Mouse (Mus musculus): ENCODE measurements at regions not wholly inside any gene's neighbourhood (a gene's known extent, or its start where the extent isn't known, plus 50 kb on each side); places are given as distances from the start of the nearest gene placed in this dataset.

DNA sequence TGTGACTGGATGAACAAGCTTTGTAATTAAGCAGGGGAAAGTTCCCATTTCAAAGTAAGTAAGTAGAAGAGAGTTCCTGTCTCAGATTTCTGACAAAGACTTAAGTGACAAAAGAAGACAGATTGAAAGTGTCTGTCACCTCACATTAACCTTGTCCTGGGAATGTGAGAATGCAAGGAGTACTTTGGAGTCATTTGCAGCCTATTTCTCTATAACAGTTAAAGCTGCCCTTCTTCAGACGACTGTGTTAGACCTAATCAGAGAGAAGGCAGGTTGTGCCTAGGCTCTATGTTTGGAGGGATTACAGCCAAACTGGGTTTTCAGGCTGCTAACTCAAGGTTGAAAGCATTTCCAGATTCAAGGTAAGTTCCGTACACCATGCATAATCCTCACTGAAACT lies 446.5 kb downstream of the Pdgfc start:
- Histone ChIP-seq H3K4me2 (no peak overlapping the region), H3K36me3 (no peaks in the 10 kb centered on the region), H3K9ac (no peak overlapping the region), H3K4me1 (no peaks in the 10 kb centered on the region), H3K9me3 (no peaks in the 10 kb centered on the region), H3K27me3 (no peaks in the 10 kb centered on the region), H3K4me3 (no peak overlapping the region), H3K27ac (no peak overlapping the region)
- no peak for ATAC-seq (ENCODE audit: borderline replicate concordance, extremely low read depth, low FRiP score, low TSS enrichment)
- WGBS = 58% methylated on average over 2 of the region's 2 CpGs

DNA sequence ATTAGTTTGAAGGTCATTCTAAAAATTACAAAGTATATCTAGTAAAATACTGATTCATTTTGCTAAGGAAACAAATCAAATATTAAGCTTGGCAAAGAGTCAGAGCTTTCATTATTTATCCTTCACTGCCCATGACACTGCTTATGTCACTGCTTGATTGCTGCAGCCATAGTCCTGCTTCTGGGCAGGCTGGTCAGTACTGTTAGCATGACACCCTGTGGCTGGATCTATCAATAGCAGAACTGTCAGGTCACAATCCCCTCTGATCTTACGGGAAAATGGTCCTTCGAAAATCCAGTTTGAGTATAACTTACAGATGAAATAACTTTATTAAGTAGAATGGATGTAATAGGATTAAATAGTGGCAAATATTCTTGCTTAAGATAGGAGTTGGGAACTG lies 447.1 kb downstream of the Pdgfc start:
- Histone ChIP-seq H3K27me3 (no peaks in the 10 kb centered on the region), H3K9ac (no peak overlapping the region), H3K9me3 (no peaks in the 10 kb centered on the region), H3K4me3 (no peak overlapping the region), H3K36me3 (no peaks in the 10 kb centered on the region), H3K4me1 (no peaks in the 10 kb centered on the region), H3K27ac (no peak overlapping the region), H3K4me2 (no peak overlapping the region)
- no peak for ATAC-seq (ENCODE audit: borderline replicate concordance, extremely low read depth, low FRiP score, low TSS enrichment)
- 41% methylated on average over 2 of the region's 2 CpGs for WGBS

DNA sequence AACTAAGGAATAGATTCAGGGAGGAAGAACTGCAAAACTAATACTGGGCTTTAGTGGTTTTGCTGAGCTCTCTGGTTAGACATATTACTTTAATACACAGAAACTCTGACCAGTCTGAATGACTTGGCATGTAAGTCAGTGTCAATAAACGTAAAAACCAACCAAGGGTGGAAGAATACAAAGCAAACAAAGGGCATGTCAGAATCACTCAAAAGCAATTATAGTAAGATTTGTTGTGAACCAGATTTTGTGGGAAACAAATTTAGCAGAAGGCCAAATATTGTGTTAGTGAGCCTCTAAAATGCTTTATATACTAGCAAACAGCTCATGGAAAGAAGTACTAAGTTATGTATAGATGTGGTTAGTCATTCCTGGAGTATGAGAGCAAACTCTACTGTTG lies 427.1 kb upstream of the Ctso start:
- H3K27ac ChIP-seq = no peak overlapping the region
- no peaks in the 10 kb centered on the region for H3K36me3 ChIP-seq
- no peaks in the 10 kb centered on the region for H3K4me1 ChIP-seq
- ATAC-seq (ENCODE audit: borderline replicate concordance, extremely low read depth, low FRiP score, low TSS enrichment) = no peak
- H3K27me3 ChIP-seq = no peaks in the 10 kb centered on the region
- no peak overlapping the region for H3K9ac ChIP-seq
- no peak overlapping the region for H3K4me3 ChIP-seq
- H3K9me3 ChIP-seq = no peaks in the 10 kb centered on the region
- 78% methylated on average over 1 of the region's 1 CpGs for WGBS
- no peak overlapping the region for H3K4me2 ChIP-seq

DNA sequence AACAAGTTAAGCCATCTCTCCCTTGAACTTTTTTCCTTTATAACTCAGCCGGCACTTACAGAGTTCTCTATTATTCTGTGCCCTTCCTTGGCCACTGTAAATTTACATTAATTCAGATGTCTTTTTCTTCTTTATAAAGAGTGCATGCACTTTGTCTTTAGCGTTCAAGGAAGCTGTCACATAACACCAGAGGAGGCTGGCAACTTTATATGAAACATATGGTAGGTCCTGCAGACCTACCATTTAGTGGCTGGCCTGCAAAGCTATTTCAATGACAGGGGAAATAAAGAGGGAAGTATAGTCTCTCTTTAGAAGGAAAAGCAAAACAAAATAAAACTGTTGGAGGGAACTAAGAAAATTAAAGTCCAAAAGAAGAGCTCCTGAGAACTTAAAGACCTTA lies 423.8 kb upstream of the Ctso start:
- Histone ChIP-seq H3K9me3 (no peaks in the 10 kb centered on the region), H3K27me3 (no peaks in the 10 kb centered on the region), H3K9ac (no peak overlapping the region), H3K27ac (no peak overlapping the region), H3K36me3 (no peaks in the 10 kb centered on the region), H3K4me1 (no peaks in the 10 kb centered on the region), H3K4me2 (no peak overlapping the region), H3K4me3 (no peak overlapping the region)
- ATAC-seq (ENCODE audit: borderline replicate concordance, extremely low read depth, low FRiP score, low TSS enrichment) = no peak
- WGBS = 38% methylated on average over 2 of the region's 2 CpGs

DNA sequence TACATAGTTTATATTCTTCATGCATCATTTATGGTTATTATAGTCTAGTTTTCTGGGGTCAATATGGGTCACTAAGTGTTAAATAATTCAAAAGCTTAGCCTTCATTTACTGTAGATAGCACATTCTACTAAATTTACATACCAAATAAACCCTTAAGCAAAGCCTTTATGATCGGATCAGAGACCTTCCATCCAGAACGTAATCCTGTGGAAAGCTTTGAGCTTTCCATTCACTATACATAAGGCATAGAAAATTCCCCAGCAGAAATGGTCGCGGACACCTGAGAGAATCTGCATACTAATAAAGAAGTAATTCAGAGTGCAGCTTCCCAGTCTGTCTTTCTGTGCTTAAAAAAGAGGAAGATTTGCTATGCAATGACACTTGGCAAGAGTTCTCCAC lies 410.6 kb upstream of the Ctso start:
- 78% methylated on average over 4 of the region's 4 CpGs for WGBS
- no peaks in the 10 kb centered on the region for H3K27me3 ChIP-seq
- H3K36me3 ChIP-seq = no peaks in the 10 kb centered on the region
- H3K4me1 ChIP-seq = no peaks in the 10 kb centered on the region
- no peak overlapping the region for H3K4me3 ChIP-seq
- no peak overlapping the region for H3K9ac ChIP-seq
- no peak for ATAC-seq (ENCODE audit: borderline replicate concordance, extremely low read depth, low FRiP score, low TSS enrichment)
- H3K4me2 ChIP-seq = no peak overlapping the region
- H3K9me3 ChIP-seq = no peaks in the 10 kb centered on the region
- H3K27ac ChIP-seq = no peak overlapping the region

DNA sequence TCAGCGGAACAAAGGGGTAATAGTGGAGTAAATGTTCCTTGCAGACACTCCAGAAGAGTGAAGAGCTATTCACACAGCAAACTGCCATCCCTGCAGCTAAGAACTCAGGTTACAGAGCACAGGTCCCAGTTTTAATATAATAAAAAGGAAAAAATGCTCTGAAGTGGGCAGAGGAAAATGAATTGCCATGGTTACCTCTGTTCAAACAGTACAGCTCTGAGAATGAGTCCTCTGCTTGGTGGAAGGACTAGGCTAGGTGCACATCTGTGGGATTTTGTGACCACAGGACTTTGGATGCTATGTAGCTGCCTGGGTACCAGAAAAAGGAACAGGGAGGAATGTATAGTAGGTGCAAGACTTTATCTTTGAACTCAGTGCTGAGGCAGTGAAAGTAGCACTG lies 401.5 kb upstream of the Ctso start:
- Histone ChIP-seq H3K9ac (no peak overlapping the region), H3K9me3 (no peaks in the 10 kb centered on the region), H3K27me3 (no peaks in the 10 kb centered on the region), H3K4me1 (0 out of 2 replicates have a peak, but pooled peaks cover 6% of the 10 kb centered on the region), H3K27ac (peak overlapping the region; percentile 7; the same call in 1 of the 2 replicates), H3K4me3 (no peak overlapping the region), H3K36me3 (no peaks in the 10 kb centered on the region), H3K4me2 (no peak overlapping the region)
- WGBS = 68% methylated on average over 1 of the region's 1 CpGs
- peak; percentile 59; the same call in 1 of the 2 replicates for ATAC-seq (ENCODE audit: borderline replicate concordance, extremely low read depth, low FRiP score, low TSS enrichment)

DNA sequence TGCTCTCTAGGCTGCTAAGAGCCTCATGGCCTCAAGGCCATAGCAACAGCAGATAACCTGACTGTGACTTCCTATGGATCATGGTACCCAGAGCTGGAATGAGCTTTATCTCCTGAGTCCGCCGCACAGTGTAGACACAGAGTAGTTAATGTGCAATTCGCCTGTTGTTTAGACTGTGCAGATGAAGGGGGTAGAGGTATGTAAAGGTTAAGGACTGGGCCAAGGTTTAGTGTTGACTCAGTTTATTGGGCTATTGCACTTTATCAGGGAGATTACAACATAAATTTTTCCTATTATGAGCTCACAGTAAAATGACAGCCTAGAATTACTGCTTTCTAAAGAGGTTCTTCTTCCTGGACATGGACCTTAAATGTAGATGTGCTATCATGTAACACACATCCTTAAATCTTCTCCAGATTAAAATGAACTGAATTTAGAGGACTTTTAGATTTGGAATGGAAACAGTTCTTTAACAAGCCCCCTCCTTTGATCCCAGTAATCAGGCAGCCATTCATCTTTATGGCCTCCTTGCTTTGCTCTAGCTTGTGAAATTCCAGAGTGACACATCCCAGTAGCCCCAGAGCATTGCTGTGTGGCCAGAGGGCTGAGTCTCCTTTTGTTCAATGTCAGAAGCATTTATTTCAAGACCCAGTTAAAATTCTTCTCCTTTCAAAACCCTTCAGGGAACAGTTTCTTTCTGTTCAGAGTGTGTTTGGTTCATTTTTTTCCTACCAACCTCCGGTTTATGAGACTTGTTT lies 396.8 kb upstream of the Ctso start:
- Histone ChIP-seq H3K4me2 (no peak overlapping the region), H3K36me3 (no peaks in the 10 kb centered on the region), H3K27ac (no peak overlapping the region), H3K9me3 (no peaks in the 10 kb centered on the region), H3K9ac (no peak overlapping the region), H3K27me3 (no peaks in the 10 kb centered on the region), H3K4me1 (0 out of 2 replicates have a peak, but pooled peaks cover 6% of the 10 kb centered on the region), H3K4me3 (no peak overlapping the region)
- peak; percentile 39; the same call in 1 of the 2 replicates for ATAC-seq (ENCODE audit: borderline replicate concordance, extremely low read depth, low FRiP score, low TSS enrichment)
- WGBS = 40% methylated on average over 4 of the region's 4 CpGs

DNA sequence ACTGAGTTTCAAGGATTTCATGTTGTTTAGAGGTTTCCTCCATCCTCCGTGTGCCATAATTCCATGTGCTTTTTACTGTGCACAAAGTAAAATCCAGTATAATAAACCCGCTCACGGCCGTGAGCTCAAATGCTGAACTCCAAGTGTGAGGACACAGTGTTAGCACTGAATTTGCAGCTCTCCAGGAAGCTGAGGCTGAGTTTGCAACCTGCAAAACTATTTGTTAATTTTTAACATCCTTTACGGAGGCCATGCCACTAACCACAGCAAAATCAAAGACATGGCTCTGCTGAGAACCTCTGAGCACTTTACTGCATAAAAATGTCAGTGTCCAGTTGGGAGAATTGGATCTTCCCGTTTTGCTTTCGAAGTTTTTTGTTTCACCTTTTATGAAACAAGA lies 377.6 kb upstream of the Ctso start:
- no peak for ATAC-seq (ENCODE audit: borderline replicate concordance, extremely low read depth, low FRiP score, low TSS enrichment)
- Histone ChIP-seq H3K9ac (no peak overlapping the region), H3K9me3 (no peaks in the 10 kb centered on the region), H3K4me3 (no peak overlapping the region), H3K27me3 (no peaks in the 10 kb centered on the region), H3K4me1 (no peaks in the 10 kb centered on the region), H3K27ac (no peak overlapping the region), H3K36me3 (no peaks in the 10 kb centered on the region), H3K4me2 (no peak overlapping the region)
- WGBS = 50% methylated on average over 7 of the region's 7 CpGs

DNA sequence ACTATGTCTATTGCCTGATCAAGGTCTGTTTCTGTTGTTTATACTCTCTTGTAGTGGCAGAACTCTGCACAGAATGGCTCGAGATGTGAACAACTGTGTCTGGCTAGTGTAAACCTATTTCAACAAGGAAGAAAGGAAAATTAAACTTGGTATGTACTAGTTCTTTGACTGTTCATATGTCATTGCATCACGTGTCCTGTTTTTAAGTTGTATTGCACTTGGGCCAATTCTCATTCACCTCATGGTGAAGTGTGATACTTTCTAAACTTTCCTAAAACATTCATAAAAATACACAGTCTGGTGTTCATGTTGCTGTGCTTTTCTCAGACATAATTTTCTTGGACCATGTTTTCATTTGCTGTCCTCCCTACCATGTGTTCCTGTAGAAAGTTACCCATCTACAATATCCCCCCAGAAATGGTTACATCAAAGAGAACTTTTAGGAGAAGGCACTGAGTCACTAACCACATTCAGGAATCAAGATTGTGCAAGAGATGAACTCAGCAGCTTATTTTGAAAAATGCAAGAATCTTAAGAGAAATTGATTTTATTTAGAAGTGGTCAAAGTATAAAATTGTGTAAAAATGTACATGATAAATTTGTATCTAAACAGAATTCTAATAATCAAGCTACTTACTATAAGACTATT lies 369.7 kb upstream of the Ctso start:
- Histone ChIP-seq H3K4me2 (no peak overlapping the region), H3K36me3 (no peaks in the 10 kb centered on the region), H3K4me3 (no peak overlapping the region), H3K27me3 (no peaks in the 10 kb centered on the region), H3K27ac (no peak overlapping the region), H3K9ac (no peak overlapping the region), H3K9me3 (no peaks in the 10 kb centered on the region), H3K4me1 (no peaks in the 10 kb centered on the region)
- no peak for ATAC-seq (ENCODE audit: borderline replicate concordance, extremely low read depth, low FRiP score, low TSS enrichment)
- WGBS = 64% methylated on average over 2 of the region's 2 CpGs

DNA sequence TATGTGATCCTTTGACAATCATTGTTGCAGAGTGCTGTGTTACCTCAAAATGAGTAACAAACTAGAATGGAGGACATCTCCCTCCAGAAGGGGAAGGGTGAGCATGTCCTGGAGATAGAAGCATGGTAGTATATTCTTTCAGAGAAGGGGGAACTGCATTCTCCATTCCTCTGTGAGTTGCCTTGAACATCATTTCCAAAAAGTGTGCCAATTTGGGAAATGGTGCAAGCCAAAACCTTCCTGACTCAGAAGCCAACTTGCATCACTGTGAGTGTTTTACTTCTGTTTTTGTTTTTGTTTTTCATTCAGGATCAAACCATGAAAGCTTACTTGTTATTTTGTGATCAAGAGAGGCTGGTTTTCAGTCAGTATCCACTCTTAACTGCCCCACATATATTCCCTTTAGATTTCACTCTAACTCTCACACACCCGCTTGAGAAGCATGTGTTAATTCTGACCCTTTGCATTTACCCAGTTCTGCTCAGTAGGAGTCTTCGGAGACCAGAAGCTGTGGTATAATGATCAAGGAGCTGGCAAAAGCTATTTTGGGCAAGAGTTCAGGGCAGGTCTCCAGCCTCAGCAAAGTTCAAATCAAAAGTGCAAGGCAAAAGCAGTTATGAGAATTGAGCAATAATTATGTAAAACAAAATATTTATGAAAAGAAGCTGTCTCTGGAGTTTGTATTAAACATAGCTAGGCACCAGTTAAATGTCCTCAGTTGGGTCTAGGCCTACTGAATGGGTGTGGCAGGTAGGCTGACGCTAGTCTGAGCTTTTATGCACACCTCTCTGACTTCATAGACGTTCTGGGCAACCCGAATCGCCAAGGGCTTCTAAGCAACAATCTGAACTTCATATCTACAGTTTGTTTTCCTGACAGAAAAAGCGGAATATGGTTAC lies 368.3 kb upstream of the Ctso start:
- ATAC-seq (ENCODE audit: borderline replicate concordance, extremely low read depth, low FRiP score, low TSS enrichment) = no peak
- Histone ChIP-seq H3K4me1 (no peaks in the 10 kb centered on the region), H3K9ac (no peak overlapping the region), H3K27ac (no peak overlapping the region), H3K9me3 (no peaks in the 10 kb centered on the region), H3K4me3 (no peak overlapping the region), H3K36me3 (no peaks in the 10 kb centered on the region), H3K4me2 (no peak overlapping the region), H3K27me3 (no peaks in the 10 kb centered on the region)
- 66% methylated on average over 7 of the region's 7 CpGs for WGBS

DNA sequence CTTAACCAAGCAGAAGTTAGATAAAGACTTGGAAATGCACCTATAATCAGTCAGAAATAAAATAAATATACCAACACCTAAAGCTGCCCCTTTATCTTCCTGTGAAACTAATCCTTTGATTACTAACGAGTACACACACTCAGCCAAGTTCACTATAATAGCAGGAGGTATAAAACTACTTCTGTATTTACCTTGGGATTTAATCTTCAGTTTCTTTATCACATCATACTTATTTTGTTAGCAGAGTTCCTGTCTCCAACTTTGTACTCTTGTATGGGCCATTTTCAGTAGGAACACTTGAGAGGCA lies 367.7 kb upstream of the Ctso start:
- no peak overlapping the region for H3K4me2 ChIP-seq
- H3K4me1 ChIP-seq = no peaks in the 10 kb centered on the region
- no peaks in the 10 kb centered on the region for H3K27me3 ChIP-seq
- WGBS = 27% methylated on average over 1 of the region's 1 CpGs
- H3K4me3 ChIP-seq = no peak overlapping the region
- H3K27ac ChIP-seq = no peak overlapping the region
- H3K9me3 ChIP-seq = no peaks in the 10 kb centered on the region
- no peak for ATAC-seq (ENCODE audit: borderline replicate concordance, extremely low read depth, low FRiP score, low TSS enrichment)
- H3K36me3 ChIP-seq = no peaks in the 10 kb centered on the region
- H3K9ac ChIP-seq = no peak overlapping the region

Measured in lung, embryonic 15.5 days (tissue).